Mouse (Mus musculus) cortical plate, adult 2 months (tissue): ENCODE measurements around the gene Adam19. TPM values are rescaled to one million over a fixed set of nuclear protein-coding genes. Genes with fewer than 3 reads are reported as not detected.
"Not testable (repeated sequence)": the region's sequence is repeated elsewhere in the genome, so short reads cannot be mapped to it uniquely, and the experiment has no call there.

ENCODE experiments used
- H3K27ac ChIP-seq: fragments of 200-500 bp; 2 replicates; pipeline ENCODE4 v1.5.1; 2012; ENCODE audit warnings: low read length, control low read depth, inconsistent platforms; ENCODE audit not compliant: insufficient read depth
- H3K4me1 ChIP-seq: fragments of 200-500 bp; 2 replicates; pipeline ENCODE4 v1.6.1; 2011; ENCODE audit warnings: low read length; ENCODE audit not compliant: control insufficient read depth, insufficient read depth
- H3K4me3 ChIP-seq: fragments of 200-500 bp; 2 replicates; pipeline ENCODE4 v1.5.1; 2011; ENCODE audit warnings: mild to moderate bottlenecking, low read length, control low read depth; ENCODE audit not compliant: insufficient read depth
- CTCF ChIP-seq: fragments of 200-500 bp; IDR thresholded peaks from 2 replicates; pipeline ENCODE4 v1.5.1; 2011; ENCODE audit warnings: mild to moderate bottlenecking, control low read depth, low read length; ENCODE audit not compliant: insufficient read depth; ENCODE audit errors: extremely low read depth
- POLR2A ChIP-seq: fragments of 200-500 bp; IDR thresholded peaks from 2 replicates; pipeline ENCODE4 v1.6.1; 2011; ENCODE audit warnings: mild to moderate bottlenecking, low read length, control low read depth; ENCODE audit not compliant: insufficient read depth; ENCODE audit errors: extremely low read depth
- polyA plus RNA-seq: library from polyadenylated mRNA; depleted of rRNA; stranded (reverse); fragments of >200 nt; gene quantifications from 2 replicates; pipeline ENCODE4 v1.2.3, GENCODE M21; 2012

Adam19 gene
- polyA plus RNA-seq, 1 experiment: 9.9 TPM

- TF ChIP-seq POLR2A (no peak), CTCF (no peak)
- H3K27ac ChIP-seq: peak within 1 kb of the TSS; percentile 90; the same call in 1 of the 2 replicates
- H3K4me1 ChIP-seq: no peaks in the 10 kb centered on the region
- peak within 1 kb of the TSS; percentile 54 for H3K4me3 ChIP-seq
Measured at GRCm38 (mm10) chr11:46165866-46166585, 110.2 kb downstream of the Adam19 start, which contains the start of gene Nipal4. Gene Nipal4, minus strand, starts transcription at chr11:46166508.

GRCm38 (mm10) chr11:46168506-46168905 lies 112.7 kb downstream of the Adam19 start:
- no peak overlapping the region for H3K4me3 ChIP-seq
- no peak overlapping the region for H3K27ac ChIP-seq
- no peak for TF ChIP-seq POLR2A
- no peak for TF ChIP-seq CTCF
- H3K4me1 ChIP-seq: no peaks in the 10 kb centered on the region

GRCm38 (mm10) chr11:46169908-46170307 lies 114.1 kb downstream of the Adam19 start:
- Histone ChIP-seq H3K4me1 (no peaks in the 10 kb centered on the region), H3K4me3 (no peak overlapping the region), H3K27ac (0 out of 2 replicates have a peak overlapping the region, but pooled peaks have one; percentile 45)
- TF ChIP-seq CTCF (no peak), POLR2A (no peak)

- H3K4me1 ChIP-seq: no peaks in the 10 kb centered on the region
- H3K4me3 ChIP-seq: no peak overlapping the region
- TF ChIP-seq CTCF (no peak), POLR2A (no peak)
- no peak overlapping the region for H3K27ac ChIP-seq
Measured at GRCm38 (mm10) chr11:46172128-46172527, 116.3 kb downstream of the Adam19 start.

- Histone ChIP-seq H3K4me3 (no peak overlapping the region), H3K27ac (no peak overlapping the region), H3K4me1 (no peaks in the 10 kb centered on the region)
- TF ChIP-seq POLR2A: no peak
- no peak for TF ChIP-seq CTCF
Measured at GRCm38 (mm10) chr11:46176155-46176554, 120.4 kb downstream of the Adam19 start.

- H3K27ac ChIP-seq: no peak overlapping the region
- TF ChIP-seq POLR2A: no peak
- no peak for TF ChIP-seq CTCF
- H3K4me1 ChIP-seq: no peaks in the 10 kb centered on the region
- no peak overlapping the region for H3K4me3 ChIP-seq
Measured at GRCm38 (mm10) chr11:46177246-46178043, 121.7 kb downstream of the Adam19 start.

GRCm38 (mm10) chr11:46182031-46182430 lies 126.2 kb downstream of the Adam19 start:
- H3K4me1 ChIP-seq, H3K4me3 ChIP-seq, H3K27ac ChIP-seq: not testable (repeated sequence)

GRCm38 (mm10) chr11:46184946-46185345 lies 129.2 kb downstream of the Adam19 start:
- TF ChIP-seq CTCF (no peak), POLR2A (no peak)
- Histone ChIP-seq H3K4me1 (0 out of 2 replicates have a peak, but pooled peaks cover 2% of the 10 kb centered on the region), H3K4me3 (no peak overlapping the region), H3K27ac (no peak overlapping the region)

- no peak overlapping the region for H3K27ac ChIP-seq
- H3K4me1 ChIP-seq: 0 out of 2 replicates have a peak, but pooled peaks cover 2% of the 10 kb centered on the region
- TF ChIP-seq CTCF (no peak), POLR2A (no peak)
- no peak overlapping the region for H3K4me3 ChIP-seq
Measured at GRCm38 (mm10) chr11:46185486-46185885, 129.7 kb downstream of the Adam19 start.

- H3K4me1 ChIP-seq: 0 out of 2 replicates have a peak, but pooled peaks cover 2% of the 10 kb centered on the region
- H3K4me3 ChIP-seq: no peak overlapping the region
- TF ChIP-seq POLR2A: no peak
- no peak for TF ChIP-seq CTCF
- H3K27ac ChIP-seq: no peak overlapping the region
Measured at GRCm38 (mm10) chr11:46188283-46188682, 132.5 kb downstream of the Adam19 start.
